In the genomic region with DNA sequence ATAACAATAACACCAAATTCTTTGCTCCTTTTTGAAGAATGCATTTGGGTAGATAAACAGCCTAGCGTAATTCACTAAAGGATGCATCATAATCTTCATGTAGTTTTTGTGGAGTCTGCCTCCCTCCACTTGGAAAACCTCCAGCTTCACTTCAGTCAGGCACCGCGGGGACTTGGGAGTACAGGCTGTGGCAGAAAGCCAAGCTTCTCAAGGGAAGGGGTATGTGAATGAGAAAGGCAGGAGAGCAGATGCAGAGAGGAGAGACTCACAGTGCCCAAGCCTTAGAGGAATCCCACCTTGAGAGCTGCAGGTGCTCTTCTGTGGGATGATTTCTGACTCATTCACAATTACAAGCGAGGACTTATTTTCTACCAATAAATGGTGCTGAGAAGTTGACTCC, we compare ENCODE assay signal across 11 mouse cellular contexts. TPM values are rescaled to one million over a fixed set of nuclear protein-coding genes. Genes with fewer than 3 reads are reported as not detected.
DNase-seq lines count a peak whose midpoint lies in the region; ATAC-seq and TF ChIP-seq lines count a peak whose summit lies in the region.
"Had no signal": no experiment of that assay in that cellular context is flagged by ENCODE, and none has a peak within 500 bp of the region (broad histone marks: within the 10 kb centered on the region; RNA-seq: fewer than 3 reads in every experiment).

No protein-coding gene starts in this region.

- TF ChIP-seq EP300 in heart, postnatal 0 days (IDR thresholded peaks at IDR 0.05; ENCODE audit: low read depth) = no peak
- TF ChIP-seq EP300 in lung, postnatal 0 days (IDR thresholded peaks at IDR 0.05) = no peak
- TF ChIP-seq EP300 in liver, postnatal 0 days (IDR thresholded peaks at IDR 0.05; ENCODE audit: low read depth) = no peak

- H3K36me3 ChIP-seq in heart, postnatal 0 days (replicated peaks; ENCODE audit: control insufficient read depth, insufficient read depth, low read length) = no peaks in the 10 kb centered on the region
- H3K36me3 ChIP-seq in heart, embryonic 10.5 days = peaks cover 5% of the 10 kb centered on the region
- no peaks in the 10 kb centered on the region for H3K36me3 ChIP-seq in lung, postnatal 0 days (ENCODE audit: insufficient read depth, low read length)
- no peaks in the 10 kb centered on the region for H3K36me3 ChIP-seq in liver, postnatal 0 days (replicated peaks; ENCODE audit: insufficient read depth, low read length)
- H3K36me3 ChIP-seq: neural tube, embryonic 13.5 days had no signal

- WGBS in heart, postnatal 0 days = 23% methylated on average over 4 of the region's 4 CpGs
- 72% methylated on average over 4 of the region's 4 CpGs for WGBS in heart, embryonic 10.5 days
- 44% methylated on average over 4 of the region's 4 CpGs for WGBS in lung, postnatal 0 days
- WGBS in cerebellum, adult 2 months = 7% methylated on average over 4 of the region's 4 CpGs
- WGBS in liver, postnatal 0 days (ENCODE audit: insufficient replicate concordance) = 71% methylated on average over 4 of the region's 4 CpGs

- DNase-seq in heart, postnatal 0 days (ENCODE audit: low spot score) = peak; percentile 77
- no peak for DNase-seq in heart, embryonic 10.5 days (ENCODE audit: low spot score)
- peak; percentile 41 for DNase-seq in lung, postnatal 0 days (ENCODE audit: low spot score)
- no peak for DNase-seq in lung, adult 18-20 months
- DNase-seq in cerebellum, adult 2 months = peak; percentile 65 to 83
- DNase-seq in right cerebral cortex, adult 18-20 months = peak; percentile 22
- no peak for DNase-seq in liver, postnatal 0 days
- DNase-seq: embryo, embryonic 11 days had no signal

- no peak overlapping the region for H3K27ac ChIP-seq in heart, postnatal 0 days (ENCODE audit: low read depth)
- no peak overlapping the region for H3K27ac ChIP-seq in heart, embryonic 10.5 days
- H3K27ac ChIP-seq in lung, postnatal 0 days (ENCODE audit: low read length) = no peak overlapping the region
- H3K27ac ChIP-seq in cerebellum, adult 2 months (ENCODE audit: insufficient read depth, low read length) = no peak overlapping the region
- H3K27ac ChIP-seq in liver, postnatal 0 days (ENCODE audit: low read depth) = no peak overlapping the region
- H3K27ac ChIP-seq: neural tube, embryonic 13.5 days had no signal

- H3K27me3 ChIP-seq in heart, postnatal 0 days (ENCODE audit: control insufficient read depth, insufficient read depth, low read length) = no peaks in the 10 kb centered on the region
- no peaks in the 10 kb centered on the region for H3K27me3 ChIP-seq in heart, embryonic 10.5 days (ENCODE audit: insufficient read depth, poor library complexity, severe bottlenecking)
- no peaks in the 10 kb centered on the region for H3K27me3 ChIP-seq in lung, postnatal 0 days (replicated peaks; ENCODE audit: insufficient read depth, low read length)
- H3K27me3 ChIP-seq in cerebellum, adult 2 months (ENCODE audit: control insufficient read depth, insufficient read depth, low read length) = no peaks in the 10 kb centered on the region
- H3K27me3 ChIP-seq in liver, postnatal 0 days (ENCODE audit: insufficient read depth, low read length) = no peaks in the 10 kb centered on the region
- H3K27me3 ChIP-seq: neural tube, embryonic 13.5 days had no signal

- no peak for ATAC-seq in heart, postnatal 0 days (ENCODE audit: insufficient read depth, low read depth)
- ATAC-seq in lung, postnatal 0 days = no peak
- no peak for ATAC-seq in megakaryocyte-erythroid progenitor cell, adult 5-6 weeks (replicated peaks; ENCODE audit: low FRiP score, low TSS enrichment, poor library complexity, severe bottlenecking)
- ATAC-seq in liver, postnatal 0 days = no peak
- ATAC-seq: intestine, postnatal 0 days had no signal

- H3K9me3 ChIP-seq in heart, postnatal 0 days (replicated peaks; ENCODE audit: control insufficient read depth, low read length) = no peaks in the 10 kb centered on the region
- no peaks in the 10 kb centered on the region for H3K9me3 ChIP-seq in heart, embryonic 10.5 days
- no peaks in the 10 kb centered on the region for H3K9me3 ChIP-seq in lung, postnatal 0 days (ENCODE audit: low read length)
- no peaks in the 10 kb centered on the region for H3K9me3 ChIP-seq in liver, postnatal 0 days (ENCODE audit: low read length)
- H3K9me3 ChIP-seq: neural tube, embryonic 13.5 days had no signal

- H3K4me3 ChIP-seq in heart, postnatal 0 days (ENCODE audit: low read depth, low read length) = no peak overlapping the region
- H3K4me3 ChIP-seq in heart, embryonic 10.5 days = no peak overlapping the region
- H3K4me3 ChIP-seq in lung, postnatal 0 days (ENCODE audit: low read depth, low read length) = no peak overlapping the region
- H3K4me3 ChIP-seq in cerebellum, adult 2 months (replicated peaks; ENCODE audit: insufficient read depth, low read depth, low read length) = no peak overlapping the region
- H3K4me3 ChIP-seq in liver, postnatal 0 days (ENCODE audit: low read depth, low read length) = no peak overlapping the region
- H3K4me3 ChIP-seq: neural tube, embryonic 13.5 days had no signal

- H3K4me1 ChIP-seq in heart, postnatal 0 days (ENCODE audit: control insufficient read depth, insufficient read depth) = no peaks in the 10 kb centered on the region
- no peaks in the 10 kb centered on the region for H3K4me1 ChIP-seq in heart, embryonic 10.5 days
- no peaks in the 10 kb centered on the region for H3K4me1 ChIP-seq in lung, postnatal 0 days (ENCODE audit: insufficient read depth, low read depth, low read length)
- H3K4me1 ChIP-seq in cerebellum, adult 2 months (ENCODE audit: control insufficient read depth, insufficient read depth, low read length) = peaks cover 15% of the 10 kb centered on the region; the same call in 1 of the 2 replicates
- no peaks in the 10 kb centered on the region for H3K4me1 ChIP-seq in liver, postnatal 0 days (ENCODE audit: insufficient read depth)
- H3K4me1 ChIP-seq: neural tube, embryonic 13.5 days had no signal

- TF ChIP-seq CTCF in heart, postnatal 0 days (IDR thresholded peaks at IDR 0.05; ENCODE audit: low read depth) = no peak
- no peak for TF ChIP-seq CTCF in lung, postnatal 0 days (IDR thresholded peaks at IDR 0.05)
- no peak for TF ChIP-seq CTCF in cerebellum, adult 2 months (IDR thresholded peaks at IDR 0.05; ENCODE audit: borderline replicate concordance, insufficient read depth, low read depth, low read length)
- no peak for TF ChIP-seq CTCF in liver, postnatal 0 days (IDR thresholded peaks at IDR 0.05; ENCODE audit: low read depth)

- TF ChIP-seq POLR2A in cerebellum, adult 2 months (IDR thresholded peaks at IDR 0.05; ENCODE audit: borderline replicate concordance, insufficient read depth, low read length) = no peak

- no peak overlapping the region for H3K4me2 ChIP-seq in heart, postnatal 0 days (ENCODE audit: low read depth, low read length)
- no peak overlapping the region for H3K4me2 ChIP-seq in lung, postnatal 0 days (replicated peaks; ENCODE audit: low read depth, low read length)
- H3K4me2 ChIP-seq in liver, postnatal 0 days (ENCODE audit: low read depth, low read length) = no peak overlapping the region
- H3K4me2 ChIP-seq: neural tube, embryonic 13.5 days had no signal

- no peak overlapping the region for H3K9ac ChIP-seq in heart, postnatal 0 days (replicated peaks; ENCODE audit: low read depth, low read length)
- no peak overlapping the region for H3K9ac ChIP-seq in lung, postnatal 0 days (replicated peaks; ENCODE audit: low read depth)
- H3K9ac ChIP-seq in liver, postnatal 0 days (replicated peaks) = no peak overlapping the region
- H3K9ac ChIP-seq: neural tube, embryonic 13.5 days had no signal

RNA-seq across cellular contexts. Expression of gene Unc13c, which starts 33.9 kb away (rescaled TPM):
- total RNA-seq in heart, postnatal 0 days (2014; rRNA removed; ENCODE audit: low replicate concordance) = 0.88 and 1.7 TPM in 2 replicates
- 0.57 and 0.66 TPM in 2 replicates for polyA plus RNA-seq in heart, postnatal 0 days (2015; fragmentation: Nextera tagmentation; extraction: Ambion mirVana)
- 1.3 and 1.9 TPM in 2 replicates for polyA plus RNA-seq in heart, embryonic 10.5 days (2016; fragmentation: Nextera tagmentation; extraction: Ambion mirVana)
- 0.05 and 0.12 TPM in 2 replicates for polyA plus RNA-seq in lung, postnatal 0 days (2015; fragmentation: Nextera tagmentation; extraction: Ambion mirVana)
- 41.2 TPM in 2 replicates for polyA plus RNA-seq in cerebellum, adult 2 months (2012; rRNA removed)
- not detected in 2 replicates for total RNA-seq in megakaryocyte-erythroid progenitor cell, adult 5-6 weeks (2014; fragmentation: Nextera tagmentation)
- total RNA-seq in megakaryocyte-erythroid progenitor cell, adult 5-6 weeks (2017) = not detected in 2 replicates
- polyA plus RNA-seq in liver, postnatal 0 days (2015; fragmentation: Nextera tagmentation; extraction: Ambion mirVana) = 0.02 and 0.04 TPM in 2 replicates

Comparison
In these comparisons a context has a peak if more than half of its experiments do, and no peak if none do; other contexts are left out.
1. DNase-seq: peak in heart, postnatal 0 days (single experiment), lung, postnatal 0 days (single experiment), cerebellum, adult 2 months (2 of 2) and right cerebral cortex, adult 18-20 months (single experiment); none in heart, embryonic 10.5 days (single experiment), lung, adult 18-20 months (0 of 2) and liver, postnatal 0 days (single experiment).
2. RNA of gene Unc13c, which starts 33.9 kb away (polyA plus RNA-seq): 41.2 TPM in cerebellum, adult 2 months; 1.3 to 1.9 TPM in heart, embryonic 10.5 days, 0.57 to 0.66 TPM in heart, postnatal 0 days, 0.05 to 0.12 TPM in lung, postnatal 0 days and 0.02 to 0.04 TPM in liver, postnatal 0 days; every median in the first group is over 10 times any median in the second.